Mouse (Mus musculus): Measurements from ENCODE around the gene Rrm1. TPM values are rescaled to one million over a fixed set of nuclear protein-coding genes. Genes with fewer than 3 reads are reported as not detected.
A peak's percentile ranks its signal among the peaks of the same experiment; 100 is the strongest.

The Rrm1 gene
- polyA plus RNA-seq (2012), result 96.3 and 156 TPM in 2 replicates

DNA sequence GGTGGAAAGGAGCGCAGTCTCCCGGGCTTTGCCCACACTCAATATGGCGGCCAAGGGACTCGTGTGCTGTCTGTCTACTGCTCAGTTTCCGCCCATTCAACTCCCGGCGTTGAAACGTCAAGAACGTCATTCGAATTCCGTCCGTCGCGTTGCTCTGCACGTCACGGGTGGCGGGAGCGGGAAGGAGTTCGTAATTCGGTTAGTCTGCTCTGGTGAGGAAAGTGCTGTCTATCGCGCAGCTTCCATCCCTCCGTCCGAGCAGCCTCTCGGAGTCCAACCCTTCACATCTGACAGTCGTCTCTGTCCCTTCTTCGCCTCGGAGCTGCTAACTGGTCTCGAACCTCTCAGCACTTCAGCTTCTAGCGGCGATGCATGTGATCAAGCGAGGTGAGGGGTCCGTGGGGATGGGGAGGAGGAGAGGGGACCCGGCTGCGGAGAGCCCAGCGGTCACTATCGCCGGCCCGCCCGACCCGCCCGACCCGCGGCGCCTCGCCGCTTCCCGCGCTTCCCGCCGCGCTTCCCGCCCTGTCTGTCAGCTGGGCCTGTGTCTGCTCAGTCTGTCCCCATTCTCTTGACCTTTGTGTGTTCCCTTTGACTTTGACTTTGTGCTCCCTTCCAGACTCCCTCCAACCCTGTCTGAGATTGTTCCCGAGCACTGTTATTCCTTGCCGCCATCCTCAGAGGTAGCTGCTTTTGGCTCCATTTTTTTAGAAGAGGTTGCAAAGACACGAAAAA is at the start of gene Rrm1:
Gene Rrm1 (plus strand): TSS at position 39 of the 735 bp plus-strand sequence.
- TF ChIP-seq GATA1 (IDR thresholded peaks at IDR 0.05; ENCODE audit: low read length), result no peak

DNA sequence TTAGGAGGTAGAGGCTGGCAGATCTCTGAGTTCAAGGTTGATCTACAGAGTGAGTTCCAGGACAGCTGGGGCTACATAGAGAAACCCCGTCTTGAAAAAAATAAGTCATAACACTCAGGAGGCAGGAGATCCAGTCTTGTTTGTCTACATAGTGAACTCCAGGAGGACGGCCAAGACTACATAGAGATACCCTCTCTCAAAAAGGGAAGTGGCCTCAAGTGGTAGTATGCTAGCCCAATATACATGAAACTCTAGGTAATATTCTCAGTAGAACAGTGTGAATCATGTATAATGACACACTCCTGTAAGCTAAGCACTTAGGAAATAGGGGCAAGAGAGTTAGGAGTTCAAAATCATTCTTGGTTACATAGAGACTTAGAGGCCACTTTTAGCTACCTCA is 47.6 kb upstream of the Rrm1 start:
- no peak for TF ChIP-seq GATA1 (IDR thresholded peaks at IDR 0.05; ENCODE audit: low read length)

DNA sequence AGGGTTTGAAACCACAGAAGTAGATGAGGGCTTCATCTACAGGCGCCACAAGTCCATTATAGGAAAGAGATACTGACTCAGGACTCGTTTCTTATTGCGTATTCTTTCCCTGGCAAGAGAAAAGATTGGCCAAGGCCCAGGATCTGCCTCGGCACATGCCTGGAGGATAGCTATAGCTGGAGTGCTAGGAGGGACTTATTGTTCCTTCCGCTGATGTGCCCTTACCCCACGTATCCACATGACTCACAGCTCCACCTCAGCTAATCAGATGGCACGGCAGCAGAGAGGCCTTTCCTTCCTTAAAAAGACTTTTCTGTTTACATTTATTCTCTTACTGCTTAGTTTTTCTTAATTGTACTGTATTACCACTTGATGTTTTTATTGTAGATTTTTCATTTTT is 45.6 kb upstream of the Rrm1 start:
- TF ChIP-seq GATA1 (IDR thresholded peaks at IDR 0.05; ENCODE audit: low read length), result no peak

DNA sequence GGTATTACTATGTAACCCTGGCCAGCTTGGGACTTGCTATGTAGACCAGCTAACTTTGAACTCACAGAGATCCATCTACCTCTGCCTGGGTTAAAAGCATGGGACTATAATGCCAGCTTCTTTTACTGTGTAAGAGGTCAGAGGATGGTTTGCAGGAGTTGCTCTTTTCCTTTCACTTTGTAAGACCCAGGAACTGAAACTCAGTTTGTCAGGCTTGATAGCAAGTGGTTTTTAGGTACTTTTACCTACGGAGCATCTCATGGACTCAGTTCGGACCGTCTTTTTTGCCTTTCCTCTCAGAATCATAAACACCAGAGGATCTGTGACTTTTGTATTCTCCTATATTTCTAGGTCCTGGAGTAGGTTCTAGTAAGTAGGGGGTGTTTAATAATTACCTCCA is 45.2 kb upstream of the Rrm1 start:
- no peak for TF ChIP-seq GATA1 (IDR thresholded peaks at IDR 0.05; ENCODE audit: low read length)

DNA sequence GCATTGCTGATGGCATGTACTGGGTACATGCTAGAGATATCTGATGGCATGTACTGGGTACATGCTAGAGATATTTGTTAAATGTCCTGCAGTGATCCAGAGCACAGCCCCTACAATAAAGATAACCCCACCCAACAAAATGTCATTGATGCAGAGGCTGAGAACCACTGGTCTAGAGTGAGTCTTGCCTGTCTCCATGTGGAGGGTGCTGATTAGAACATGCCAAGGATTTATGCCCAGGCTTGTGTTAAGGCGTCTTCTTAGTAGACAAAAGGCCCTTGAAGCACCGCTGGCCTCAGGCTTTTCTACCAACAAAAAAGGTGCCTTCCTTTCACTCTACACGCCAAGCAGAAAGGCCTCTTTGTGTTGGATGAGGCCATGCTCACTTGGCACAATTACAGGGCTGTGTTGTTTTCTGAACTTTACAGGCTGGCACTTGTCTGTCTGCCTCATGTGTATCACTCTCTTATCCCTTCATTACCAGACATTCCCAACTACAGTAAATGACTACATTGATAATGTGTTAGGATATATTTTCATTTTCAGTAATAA is 42.2 kb upstream of the Rrm1 start:
- no peak for TF ChIP-seq GATA1 (IDR thresholded peaks at IDR 0.05; ENCODE audit: low read length)

DNA sequence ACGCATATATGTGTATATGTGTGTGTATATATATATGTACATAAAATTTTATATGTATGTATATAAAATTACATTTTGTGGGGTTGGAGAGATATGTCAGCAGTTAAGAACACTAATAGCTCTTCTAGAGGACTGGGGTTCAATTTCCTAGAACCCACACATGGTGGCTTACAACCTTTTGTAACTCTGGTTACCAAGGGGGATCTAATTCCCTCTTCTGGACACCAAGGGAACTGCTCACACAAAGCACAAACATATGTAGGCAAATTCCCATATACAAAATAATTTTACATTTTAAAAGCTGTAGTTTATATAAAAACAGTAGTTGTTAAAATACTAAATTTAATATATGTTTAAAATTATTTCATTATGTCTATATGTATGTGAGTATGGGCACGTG is 37.4 kb upstream of the Rrm1 start:
- no peak for TF ChIP-seq GATA1 (IDR thresholded peaks at IDR 0.05; ENCODE audit: low read length)

DNA sequence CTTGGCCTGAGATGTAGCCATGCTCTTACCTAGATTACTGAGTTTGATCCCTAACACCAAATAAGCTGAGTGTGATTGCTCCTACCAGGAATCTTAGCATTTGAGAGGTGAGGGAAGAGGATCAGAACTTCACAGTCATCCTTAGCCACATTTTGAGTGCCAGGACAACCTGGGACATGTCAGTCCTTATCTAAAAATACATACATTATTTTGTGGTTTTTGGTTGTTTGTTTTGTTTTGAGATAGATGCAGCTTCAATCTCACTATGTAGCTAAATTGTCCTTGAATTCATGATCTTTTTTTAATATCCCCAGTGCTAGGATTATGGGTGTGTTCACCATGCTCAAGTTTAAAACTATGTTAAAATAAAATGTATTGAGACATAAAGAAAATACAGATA is 34.1 kb upstream of the Rrm1 start:
- TF ChIP-seq GATA1 (IDR thresholded peaks at IDR 0.05; ENCODE audit: low read length), result peak; percentile 31

DNA sequence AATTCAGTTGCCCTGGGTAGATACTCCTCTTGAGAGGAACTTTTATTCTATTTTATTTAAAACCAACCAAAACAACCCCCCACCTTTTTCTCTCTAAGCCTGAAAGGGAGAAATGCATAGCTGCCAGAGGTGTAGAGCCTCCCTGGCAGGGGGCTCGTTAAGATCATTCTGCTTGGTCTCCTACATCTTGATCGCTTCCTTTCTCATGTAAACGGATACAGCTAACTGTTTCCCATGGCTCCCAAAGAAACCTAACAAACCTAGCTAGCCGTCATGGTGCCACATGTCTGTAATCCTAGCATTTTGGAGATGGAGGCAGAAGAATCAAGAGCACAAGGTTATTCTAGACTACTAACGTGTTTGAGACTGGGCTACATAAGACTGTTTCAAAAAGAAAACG is 25.7 kb upstream of the Rrm1 start:
- TF ChIP-seq GATA1 (IDR thresholded peaks at IDR 0.05; ENCODE audit: low read length), result no peak

DNA sequence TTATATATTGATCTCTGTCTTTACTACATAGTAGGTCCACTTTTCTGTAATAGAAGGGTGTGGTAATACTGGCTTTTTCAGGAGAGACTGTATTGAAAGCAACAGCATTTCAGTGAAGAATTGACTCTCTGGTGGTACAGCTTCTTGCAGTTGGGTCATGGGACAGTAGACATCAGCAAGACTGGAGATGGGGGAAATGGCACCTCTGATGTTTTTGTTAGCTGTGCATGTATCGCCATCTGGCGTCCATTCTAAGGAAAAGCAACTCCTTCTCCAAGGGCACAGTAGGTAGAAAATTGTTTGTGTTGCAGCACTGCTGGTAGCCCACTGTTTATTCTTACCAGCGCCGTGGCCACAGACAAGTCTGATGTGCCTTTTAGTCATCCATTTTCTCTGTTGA is 24.1 kb upstream of the Rrm1 start:
- no peak for TF ChIP-seq GATA1 (IDR thresholded peaks at IDR 0.05; ENCODE audit: low read length)

DNA sequence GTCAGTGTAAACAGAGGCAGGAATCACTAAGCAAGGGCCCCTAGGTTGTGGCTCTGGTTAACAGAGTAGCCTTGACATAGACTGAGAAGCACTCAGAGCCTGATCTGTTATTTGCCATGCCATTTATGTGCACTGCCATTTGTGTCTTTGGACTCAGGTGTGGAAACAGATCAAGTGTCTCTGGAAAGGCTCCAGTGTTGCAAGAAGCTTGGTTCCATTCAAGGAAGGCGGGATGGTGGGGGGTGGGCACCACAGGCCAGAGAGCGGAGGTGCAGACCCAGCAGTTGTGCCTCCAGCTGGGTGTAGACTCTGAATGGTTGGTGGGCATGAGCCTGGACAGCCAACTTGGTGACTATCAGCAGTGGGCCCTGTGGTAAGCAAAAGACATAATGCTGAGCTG is 19.5 kb upstream of the Rrm1 start:
- TF ChIP-seq GATA1 (IDR thresholded peaks at IDR 0.05; ENCODE audit: low read length), result no peak

DNA sequence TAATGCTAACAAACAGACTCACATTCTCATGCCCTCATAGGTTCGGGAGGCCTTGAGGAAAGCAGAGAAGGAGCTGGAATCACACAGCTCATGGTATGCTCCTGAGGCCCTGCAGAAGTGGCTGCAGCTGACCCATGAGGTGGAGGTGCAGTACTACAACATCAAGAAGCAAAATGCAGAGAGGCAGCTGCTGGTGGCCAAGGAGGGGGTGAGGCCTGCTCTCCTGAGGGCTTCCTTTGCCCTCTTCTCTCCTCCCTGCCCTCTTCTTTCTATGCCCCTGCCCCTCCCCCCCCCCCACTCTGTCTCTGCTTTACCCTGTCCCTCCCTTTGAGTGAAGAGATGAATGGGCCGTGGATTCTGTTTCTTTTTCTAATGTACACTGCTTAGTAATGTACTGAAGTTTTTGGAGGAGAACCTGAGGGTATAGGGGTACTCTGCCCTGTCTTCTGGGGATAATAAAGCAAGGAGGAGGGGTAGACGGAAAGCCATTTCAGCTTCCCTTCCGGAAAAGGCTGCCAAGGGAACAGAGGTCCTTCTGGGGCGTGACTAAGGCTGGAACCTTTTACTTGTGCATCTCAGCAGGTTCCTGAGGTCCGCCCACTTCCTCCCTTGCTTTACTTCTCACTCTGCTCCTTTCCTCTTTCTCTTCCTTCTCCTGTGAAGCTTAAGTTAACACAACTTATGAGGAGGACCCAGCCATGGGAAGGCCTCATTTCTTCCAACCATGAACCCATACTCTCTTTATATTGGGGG is 15.4 kb upstream of the Rrm1 start:
- no peak for TF ChIP-seq GATA1 (IDR thresholded peaks at IDR 0.05; ENCODE audit: low read length)

DNA sequence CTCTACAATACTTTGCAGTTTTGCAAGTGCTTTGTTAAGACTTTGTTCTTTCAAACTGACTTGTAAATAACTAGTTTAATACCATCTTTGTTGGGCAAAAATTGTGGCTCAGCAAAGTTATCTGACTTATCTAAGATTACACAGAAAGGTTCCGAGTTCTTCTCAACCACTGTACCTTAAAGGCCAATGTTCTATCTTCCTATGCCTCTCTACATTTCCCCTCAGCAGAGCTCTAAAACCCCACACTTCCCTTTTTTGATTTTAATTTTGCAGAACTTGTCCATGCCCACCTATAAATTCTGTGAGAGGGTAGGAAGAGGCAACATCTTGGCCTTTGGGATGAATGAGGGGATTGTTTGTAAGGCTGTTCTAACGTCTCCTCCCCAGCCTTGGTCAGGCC is 7.2 kb upstream of the Rrm1 start:
- no peak for TF ChIP-seq GATA1 (IDR thresholded peaks at IDR 0.05; ENCODE audit: low read length)

DNA sequence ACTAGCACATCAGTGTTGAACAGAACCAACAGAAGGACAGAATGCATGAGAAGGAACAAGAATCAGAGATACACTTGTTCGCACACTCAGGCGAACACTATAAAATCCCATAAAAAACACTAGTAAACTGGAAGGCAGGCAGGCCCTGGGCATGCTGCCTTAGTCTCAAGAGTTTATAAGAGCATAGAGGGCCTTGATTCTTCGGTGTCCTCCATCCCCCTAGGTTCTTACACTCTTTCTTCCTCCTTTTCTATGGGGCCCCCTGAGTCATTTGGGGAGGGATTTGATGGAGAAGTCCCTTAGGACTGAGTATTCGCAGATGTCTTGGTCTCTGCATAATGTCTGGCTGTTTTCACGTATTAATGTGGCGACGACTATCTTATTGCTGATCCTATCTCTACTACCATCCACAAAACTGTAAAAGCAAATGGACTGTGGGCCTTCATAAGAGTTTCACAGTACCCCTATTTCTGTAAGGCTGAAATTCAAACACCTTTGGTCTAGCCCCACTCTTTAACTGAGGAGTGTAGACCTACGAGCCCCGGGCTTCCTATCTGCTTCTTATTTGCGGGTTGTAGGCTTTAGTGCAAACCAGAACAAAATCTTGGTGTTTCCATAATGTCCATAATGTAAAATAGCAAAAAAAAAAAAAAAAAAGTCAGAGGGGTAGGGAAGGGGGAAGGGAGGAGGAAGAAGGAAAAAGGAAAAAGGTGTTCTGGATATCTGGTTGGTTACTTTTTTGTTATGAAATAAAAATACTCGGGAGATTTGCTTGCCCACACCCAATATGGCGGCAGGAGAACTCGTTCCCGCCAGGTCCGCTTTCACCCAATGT is 456 bp upstream of the Rrm1 start:
- TF ChIP-seq GATA1 (IDR thresholded peaks at IDR 0.05; ENCODE audit: low read length), result no peak

DNA sequence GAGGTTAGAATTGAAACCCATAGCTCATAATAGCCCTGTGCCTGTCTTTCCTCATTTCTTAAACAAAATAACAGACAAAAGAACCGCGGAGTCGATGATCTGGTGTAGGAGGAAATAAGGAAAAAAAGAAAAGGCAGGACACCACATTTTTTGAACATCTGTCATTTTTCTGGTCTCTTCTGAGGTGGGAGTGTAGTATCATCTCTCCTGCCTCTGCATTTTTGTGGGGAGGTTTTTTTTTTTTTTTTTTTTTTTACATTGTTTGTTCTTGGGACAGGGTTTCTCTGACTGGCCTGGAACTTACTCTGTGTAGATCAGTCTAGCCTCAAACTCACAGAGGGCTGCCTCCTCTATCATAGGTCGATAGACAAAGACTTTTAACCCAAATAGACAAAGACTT is 937 bp downstream of the Rrm1 start:
- TF ChIP-seq GATA1 (IDR thresholded peaks at IDR 0.05; ENCODE audit: low read length), result no peak

DNA sequence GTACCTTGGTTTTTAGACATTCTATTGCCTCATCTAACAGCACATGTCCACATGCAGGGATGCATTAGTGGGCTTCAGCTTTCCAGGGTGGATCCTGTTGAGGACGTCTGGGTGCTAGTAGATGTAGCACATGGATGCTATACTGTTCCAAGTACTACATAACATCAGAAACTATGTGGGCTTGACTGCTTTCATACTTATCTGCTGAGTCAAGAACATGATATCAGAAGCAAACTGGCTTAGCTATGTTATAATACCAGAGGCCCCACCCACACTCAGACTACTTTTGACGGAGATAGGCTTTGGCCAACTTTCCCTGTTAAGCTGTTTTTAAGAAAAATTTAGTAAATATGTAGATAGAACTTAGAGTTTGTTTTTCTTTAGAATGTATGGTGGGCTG is 2.8 kb downstream of the Rrm1 start:
- TF ChIP-seq GATA1 (IDR thresholded peaks at IDR 0.05; ENCODE audit: low read length), result peak; percentile 19

DNA sequence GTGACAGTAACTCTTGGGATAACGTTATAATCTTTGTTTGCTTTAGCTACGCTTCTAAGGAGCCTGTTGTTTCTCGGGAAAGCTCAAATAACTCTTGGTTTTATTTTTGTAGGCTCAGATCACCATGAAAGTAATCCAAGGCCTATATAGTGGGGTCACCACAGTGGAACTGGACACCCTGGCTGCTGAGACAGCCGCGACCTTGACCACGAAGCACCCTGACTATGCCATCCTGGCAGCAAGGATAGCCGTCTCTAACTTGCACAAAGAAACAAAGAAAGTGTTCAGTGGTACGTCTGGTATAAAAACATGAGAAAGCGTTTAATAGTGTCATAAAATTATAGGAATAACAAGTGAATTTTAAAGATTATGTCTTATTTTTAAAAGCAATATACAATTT is 4.9 kb downstream of the Rrm1 start:
- no peak for TF ChIP-seq GATA1 (IDR thresholded peaks at IDR 0.05; ENCODE audit: low read length)
